Mouse (Mus musculus): ENCODE data around the gene Prl4a1.
"Not testable (repeated sequence)": the region's sequence is repeated elsewhere in the genome, so short reads cannot be mapped to it uniquely, and the experiment has no call there.

The Prl4a1 gene

DNA sequence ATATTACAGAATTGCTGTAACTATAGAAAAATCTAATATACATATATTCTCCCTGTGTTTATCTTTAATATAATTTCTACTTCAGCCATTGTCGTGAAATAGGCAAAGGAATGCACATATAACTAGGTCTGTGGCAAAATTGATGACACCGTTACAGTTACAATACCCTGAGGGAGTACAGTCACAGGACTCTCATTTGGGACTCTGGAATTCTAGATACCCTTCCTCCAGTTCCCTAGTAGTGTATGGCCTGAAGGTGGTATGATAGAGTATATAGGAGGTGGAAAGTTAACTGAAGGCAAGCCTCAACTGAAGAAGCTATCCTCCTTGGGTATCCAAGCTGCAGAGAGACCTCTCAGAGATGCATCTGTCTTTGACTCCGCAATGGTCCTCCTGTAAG, at the start of gene Prl4a1:
Prl4a1 (plus strand) TSS at position 301 of the 400 bp plus-strand sequence.
- no peak for DNase-seq

DNA sequence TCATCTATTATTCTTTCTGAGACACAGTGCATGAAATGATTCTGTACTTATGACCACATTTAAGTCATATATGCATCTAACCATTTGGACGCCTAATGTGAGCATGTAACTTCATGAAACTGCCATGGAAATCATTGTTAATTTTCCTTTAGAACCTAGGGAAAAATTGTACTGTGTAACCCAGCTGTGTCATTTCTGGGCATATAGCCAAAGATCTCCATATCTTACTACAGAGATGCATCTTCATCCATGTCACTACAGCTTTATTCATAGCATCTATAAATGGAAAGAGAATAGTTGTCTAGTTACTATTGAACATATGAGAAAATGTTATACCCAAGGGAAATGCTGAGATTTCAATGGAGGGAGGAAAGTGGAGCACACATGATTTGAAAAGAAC, 43.1 kb upstream of the Prl4a1 start:
- DNase-seq = no peak

DNA sequence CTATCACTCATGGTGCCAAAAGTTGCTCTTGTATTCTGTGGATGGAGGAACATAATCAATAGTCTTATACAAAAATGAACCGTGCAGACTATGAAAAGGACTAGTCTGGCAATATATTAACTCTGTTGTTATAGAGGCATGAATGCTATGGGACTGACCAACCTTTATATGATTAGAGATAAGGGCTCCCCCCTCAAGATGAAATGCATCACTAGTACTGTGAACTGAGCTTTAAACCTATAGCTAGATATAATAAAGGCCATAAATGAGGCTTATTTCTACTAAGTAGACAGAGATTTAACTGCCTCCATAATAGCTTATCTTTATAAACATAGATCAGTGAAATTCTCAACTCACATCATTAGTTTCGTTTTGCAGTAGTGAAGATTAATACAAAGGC, 41.7 kb upstream of the Prl4a1 start:
- DNase-seq = not testable (repeated sequence)

DNA sequence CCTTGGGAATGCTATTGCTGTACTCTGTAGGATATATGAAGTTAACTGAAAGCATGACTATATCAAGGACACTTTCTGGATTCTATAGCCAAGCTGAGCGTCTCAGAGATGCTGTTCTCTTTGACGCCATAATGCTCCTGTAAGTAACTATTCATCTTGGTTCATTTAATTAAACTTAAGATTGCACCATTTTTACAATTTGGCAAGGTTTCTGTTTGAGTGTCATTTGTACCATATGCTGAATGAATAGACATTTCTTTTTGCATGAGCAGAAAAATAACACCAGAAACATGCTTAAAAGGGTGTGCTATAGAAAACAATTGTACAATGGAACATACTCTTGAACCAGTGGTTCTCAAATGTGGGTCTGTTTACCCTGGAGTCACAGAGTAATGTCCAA, 38.4 kb upstream of the Prl4a1 start:
- no peak for DNase-seq

DNA sequence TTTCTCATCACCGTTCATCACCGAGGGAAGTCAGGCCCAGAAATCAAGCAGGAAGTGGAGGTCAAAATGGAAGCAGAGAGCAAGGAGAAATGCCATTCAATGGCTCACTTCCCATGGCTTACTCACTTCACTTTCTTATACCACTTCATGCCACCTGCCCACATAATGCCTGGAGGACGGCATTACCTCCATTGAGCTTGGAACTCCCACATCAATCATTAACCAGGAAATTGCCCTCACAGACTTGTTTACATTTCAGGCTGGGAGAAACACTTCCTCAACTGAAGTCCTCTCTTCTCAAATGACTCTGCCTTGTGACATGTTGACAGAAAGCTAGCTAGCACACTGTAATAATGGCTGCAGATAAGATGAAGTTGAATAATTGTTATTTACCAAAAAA, 19.5 kb upstream of the Prl4a1 start:
- not testable (repeated sequence) for DNase-seq

DNA sequence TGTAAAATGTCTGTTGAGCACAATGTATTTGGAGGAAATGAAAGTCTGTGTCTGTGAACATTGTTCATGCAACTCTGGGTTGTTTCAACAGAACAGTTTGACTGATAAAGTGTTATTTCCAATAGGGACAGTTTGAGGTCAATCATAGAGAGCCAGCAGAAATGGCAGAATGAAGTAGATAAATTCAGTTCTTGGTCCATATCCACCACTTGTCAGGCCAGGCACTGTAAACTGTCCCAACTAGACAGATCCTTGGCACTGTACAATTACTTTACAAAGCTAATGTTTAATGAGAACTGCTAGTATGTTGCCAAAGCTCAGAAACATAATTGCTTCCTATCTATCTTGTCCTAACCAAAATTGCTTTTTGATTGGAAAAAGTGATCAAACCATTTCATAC, 13.3 kb downstream of the Prl4a1 start:
- DNase-seq = no peak

DNA sequence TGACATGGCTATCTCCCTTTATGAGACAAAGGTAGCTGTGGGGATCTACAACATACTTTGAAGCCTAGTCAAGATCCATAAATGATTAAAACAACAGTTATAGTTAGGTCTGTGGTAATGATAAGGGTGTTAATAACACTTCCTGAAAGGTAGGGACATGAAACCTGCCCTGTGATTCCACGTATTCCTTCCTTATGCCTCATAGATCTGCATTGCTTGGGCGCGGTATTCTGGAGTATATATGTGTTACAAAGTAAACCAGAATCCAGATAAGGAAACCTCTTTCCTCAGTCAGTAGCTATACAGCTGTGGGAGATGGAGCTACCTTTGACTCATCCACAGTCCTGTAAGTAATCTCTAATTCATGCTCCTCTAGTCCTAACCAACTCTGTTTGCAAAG, 53.3 kb downstream of the Prl4a1 start:
- DNase-seq = no peak
